12 mouse cellular contexts compared by ENCODE assay signal in the genomic region with DNA sequence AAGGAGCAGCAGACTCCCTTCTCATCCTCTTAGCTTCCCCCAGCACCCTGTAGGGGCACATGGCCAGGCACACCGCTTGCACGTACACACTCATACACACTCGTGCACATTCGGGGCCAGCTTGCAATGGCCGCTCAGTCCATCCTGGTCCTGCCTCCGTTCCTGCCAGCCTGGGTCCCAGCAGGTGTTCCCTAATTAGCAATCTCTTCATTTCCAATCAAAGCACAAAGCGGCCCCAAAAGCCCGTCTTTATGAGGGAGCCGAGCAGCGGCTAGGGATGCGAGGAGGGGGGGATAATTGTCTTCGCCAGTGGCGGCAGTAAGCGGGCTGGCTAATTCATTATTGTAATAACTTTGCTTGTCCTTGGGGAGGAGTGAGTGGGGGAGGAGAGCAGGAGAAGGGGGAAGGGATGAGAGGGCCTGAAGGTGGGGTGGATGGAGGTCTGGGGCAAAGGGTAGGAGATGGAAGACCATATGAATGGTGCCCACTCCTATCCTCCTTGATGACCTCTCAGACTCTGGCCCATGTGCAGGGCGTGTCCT. TPM values are rescaled to one million over a fixed set of nuclear protein-coding genes. Genes with fewer than 3 reads are reported as not detected.
DNase-seq lines count a peak whose midpoint lies in the region; ATAC-seq lines count a peak whose summit lies in the region.
"Had no signal": no experiment of that assay in that cellular context is flagged by ENCODE, and none has a peak within 500 bp of the region (broad histone marks: within the 10 kb centered on the region; RNA-seq: fewer than 3 reads in every experiment).

No protein-coding gene starts in this region.

- peak overlapping the region; percentile 75 for H3K27ac ChIP-seq in forebrain, embryonic 10.5 days
- peak overlapping the region; percentile 31; the same call in 1 of the 2 replicates for H3K27ac ChIP-seq in hindbrain, embryonic 16.5 days (ENCODE audit: low read depth, low read length)
- no peak overlapping the region for H3K27ac ChIP-seq in neural tube, embryonic 12.5 days
- H3K27ac ChIP-seq: macrophage had no signal

- 6% methylated on average over 15 of the region's 15 CpGs for WGBS in forebrain, embryonic 10.5 days
- WGBS in hindbrain, embryonic 16.5 days = 7% methylated on average over 15 of the region's 15 CpGs
- WGBS in neural tube, embryonic 12.5 days = 2% methylated on average over 15 of the region's 15 CpGs

- H3K4me3 ChIP-seq in forebrain, embryonic 10.5 days = peak overlapping the region; percentile 24
- no peak overlapping the region for H3K4me3 ChIP-seq in hindbrain, embryonic 16.5 days (ENCODE audit: low read length)
- 0 out of 2 replicates have a peak overlapping the region, but pooled peaks have one; percentile 1 for H3K4me3 ChIP-seq in neural tube, embryonic 12.5 days

- peaks cover 82% of the 10 kb centered on the region for H3K27me3 ChIP-seq in forebrain, embryonic 10.5 days (ENCODE audit: poor library complexity, severe bottlenecking)
- H3K27me3 ChIP-seq in hindbrain, embryonic 16.5 days (replicated peaks; ENCODE audit: control insufficient read depth, insufficient read depth, low read length) = no peaks in the 10 kb centered on the region
- peaks cover 7% of the 10 kb centered on the region; the same call in 1 of the 2 replicates for H3K27me3 ChIP-seq in neural tube, embryonic 12.5 days (replicated peaks)

- DNase-seq in embryo, embryonic 11 days = peak; percentile 55
- no peak for DNase-seq in embryo, embryonic 9.5 days (ENCODE audit: extremely low spot score)
- peak; percentile 61 for DNase-seq in forebrain, embryonic 10.5 days (ENCODE audit: extremely low spot score, low spot score)
- no peak for DNase-seq in thymus, postnatal 36 days
- no peak for DNase-seq in adrenal gland, postnatal 14 days
- DNase-seq in c-Kit-positive CD71-positive TER-119-positive erythroid progenitor cells, embryonic 14.5 days (ENCODE audit: low spot score) = no peak
- DNase-seq: gastrocnemius, postnatal 36 days; heart, postnatal 36 days had no signal

- H3K4me2 ChIP-seq in hindbrain, embryonic 16.5 days (ENCODE audit: low read length) = peak overlapping the region; percentile 44
- H3K4me2 ChIP-seq in neural tube, embryonic 12.5 days (replicated peaks) = peak overlapping the region; percentile 45
- H3K4me2 ChIP-seq: liver, embryonic 11.5 days had no signal

- no peaks in the 10 kb centered on the region for H3K9me3 ChIP-seq in forebrain, embryonic 10.5 days
- H3K9me3 ChIP-seq in hindbrain, embryonic 16.5 days (ENCODE audit: control insufficient read depth, low read length) = no peaks in the 10 kb centered on the region
- H3K9me3 ChIP-seq in neural tube, embryonic 12.5 days = no peaks in the 10 kb centered on the region

- no peak overlapping the region; the same call in 1 of the 2 replicates for H3K9ac ChIP-seq in hindbrain, embryonic 16.5 days (ENCODE audit: low read depth, low read length)
- H3K9ac ChIP-seq in neural tube, embryonic 12.5 days = no peak overlapping the region

- ATAC-seq in hindbrain, embryonic 16.5 days = peak; percentile 75
- ATAC-seq in neural tube, embryonic 12.5 days (ENCODE audit: low FRiP score, low read depth) = peak; percentile 82

- H3K36me3 ChIP-seq in forebrain, embryonic 10.5 days (replicated peaks) = no peaks in the 10 kb centered on the region
- H3K36me3 ChIP-seq in hindbrain, embryonic 16.5 days (ENCODE audit: control insufficient read depth, insufficient read depth, low read length) = no peaks in the 10 kb centered on the region
- H3K36me3 ChIP-seq in neural tube, embryonic 12.5 days = no peaks in the 10 kb centered on the region

- H3K4me1 ChIP-seq in forebrain, embryonic 10.5 days = peaks cover 33% of the 10 kb centered on the region
- H3K4me1 ChIP-seq in hindbrain, embryonic 16.5 days (ENCODE audit: control insufficient read depth, insufficient read depth, low read depth, low read length) = peaks cover 14% of the 10 kb centered on the region
- H3K4me1 ChIP-seq in neural tube, embryonic 12.5 days = peaks cover 30% of the 10 kb centered on the region

RNA-seq across cellular contexts. Expression of a gene that starts 18.8 kb away (rescaled TPM):
- polyA plus RNA-seq in forebrain, embryonic 10.5 days (2016; fragmentation: Nextera tagmentation; extraction: Ambion mirVana) = 0.12 and 0.14 TPM in 2 replicates
- 5.2 and 7.0 TPM in 2 replicates for polyA plus RNA-seq in hindbrain, embryonic 16.5 days (2015; fragmentation: Nextera tagmentation; extraction: Ambion mirVana)
- polyA plus RNA-seq in neural tube, embryonic 12.5 days (2016; fragmentation: Nextera tagmentation; extraction: Ambion mirVana) = 1.9 and 2.3 TPM in 2 replicates
- 0.26 and 0.34 TPM in 2 replicates for total RNA-seq in adrenal gland, postnatal 14 days (2021)
- polyA plus RNA-seq: liver, embryonic 11.5 days; macrophage had no signal

Comparison
In these comparisons a context has a peak if more than half of its experiments do, and no peak if none do; other contexts are left out.
1. DNase-seq: peak in embryo, embryonic 11 days (single experiment) and forebrain, embryonic 10.5 days (single experiment); none in embryo, embryonic 9.5 days (single experiment), thymus, postnatal 36 days (0 of 2), adrenal gland, postnatal 14 days (single experiment) and c-Kit-positive CD71-positive TER-119-positive erythroid progenitor cells, embryonic 14.5 days (single experiment).